Mouse (Mus musculus): ENCODE measurements around the gene Rchy1. TPM values are rescaled to one million over a fixed set of nuclear protein-coding genes. Genes with fewer than 3 reads are reported as not detected.

Rchy1 gene
- polyA plus RNA-seq, 1 experiment from 2014 or later: 76.3 TPM

DNA sequence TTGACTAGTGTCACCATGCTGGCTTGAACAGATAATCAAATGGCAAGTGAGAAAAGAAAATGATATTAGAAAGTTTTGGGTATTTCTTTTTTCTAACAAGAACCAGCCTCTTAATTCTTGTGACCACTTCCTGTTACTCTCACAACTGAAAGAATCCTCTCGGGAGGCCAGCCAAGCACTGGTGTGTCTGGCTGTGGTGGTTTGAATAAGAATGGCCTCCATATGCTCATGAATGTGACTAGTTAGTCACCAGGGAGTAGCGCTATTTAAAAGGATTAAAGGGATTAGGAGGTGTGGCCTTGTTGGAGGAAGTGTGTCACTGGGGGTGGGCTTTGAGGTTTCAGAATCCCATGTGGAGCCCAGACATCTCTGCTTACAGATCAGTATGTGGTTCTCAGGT lies 22.9 kb upstream of the Rchy1 start:
- H3K27me3 ChIP-seq: no peaks in the 10 kb centered on the region
- H3K9ac ChIP-seq (replicated peaks): no peak overlapping the region
- WGBS: 48% methylated on average over 2 of the region's 2 CpGs
- H3K9me3 ChIP-seq: no peaks in the 10 kb centered on the region
- ATAC-seq (ENCODE audit: insufficient number of reproducible peaks, insufficient read depth, low FRiP score, low TSS enrichment, low read depth): no peak
- H3K36me3 ChIP-seq: no peaks in the 10 kb centered on the region
- H3K4me3 ChIP-seq (replicated peaks): no peak overlapping the region
- no peak overlapping the region for H3K4me2 ChIP-seq
- H3K27ac ChIP-seq: no peak overlapping the region
- H3K4me1 ChIP-seq (replicated peaks): no peaks in the 10 kb centered on the region

DNA sequence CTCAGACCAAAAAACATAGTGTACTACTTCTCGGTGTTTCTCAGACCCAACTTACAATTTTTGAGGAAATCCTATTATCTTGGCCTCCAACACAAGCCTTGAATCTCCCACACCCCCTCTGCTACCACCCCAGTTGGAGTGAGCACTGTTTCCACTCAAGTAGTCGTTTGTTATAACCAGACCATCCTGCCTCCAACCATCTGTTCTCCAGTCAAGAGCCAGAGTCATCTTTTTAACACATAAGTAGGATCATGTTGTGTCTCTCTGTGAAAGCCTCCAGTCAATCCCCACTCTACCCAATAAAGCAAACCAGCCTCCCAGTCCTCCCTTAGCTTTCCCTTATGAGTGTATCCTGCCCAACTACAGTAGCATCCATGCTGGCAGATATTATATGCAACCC lies 20.6 kb upstream of the Rchy1 start:
- no peak overlapping the region for H3K27ac ChIP-seq
- H3K9me3 ChIP-seq: no peaks in the 10 kb centered on the region
- ATAC-seq (ENCODE audit: insufficient number of reproducible peaks, insufficient read depth, low FRiP score, low TSS enrichment, low read depth): no peak
- no peaks in the 10 kb centered on the region for H3K36me3 ChIP-seq
- no peak overlapping the region for H3K4me3 ChIP-seq (replicated peaks)
- H3K27me3 ChIP-seq: no peaks in the 10 kb centered on the region
- H3K9ac ChIP-seq (replicated peaks): no peak overlapping the region
- no peaks in the 10 kb centered on the region for H3K4me1 ChIP-seq (replicated peaks)
- H3K4me2 ChIP-seq: no peak overlapping the region
- 71% methylated on average over 2 of the region's 2 CpGs for WGBS

- ATAC-seq (ENCODE audit: insufficient number of reproducible peaks, insufficient read depth, low FRiP score, low TSS enrichment, low read depth): no peak
- Histone ChIP-seq H3K27me3 (no peaks in the 10 kb centered on the region), H3K4me1 (replicated peaks) (no peaks in the 10 kb centered on the region), H3K36me3 (no peaks in the 10 kb centered on the region), H3K9me3 (no peaks in the 10 kb centered on the region), H3K4me3 (replicated peaks) (no peak overlapping the region), H3K9ac (replicated peaks) (no peak overlapping the region), H3K4me2 (no peak overlapping the region), H3K27ac (no peak overlapping the region)
- WGBS: 87% methylated on average over 11 of the region's 11 CpGs
Measured at GRCm38 (mm10) chr5:91981176-91981840, 18.4 kb upstream of the Rchy1 start.

GRCm38 (mm10) chr5:91977397-91977770 lies 14.5 kb upstream of the Rchy1 start:
- H3K4me2 ChIP-seq: no peak overlapping the region
- H3K27ac ChIP-seq: no peak overlapping the region
- H3K36me3 ChIP-seq: no peaks in the 10 kb centered on the region
- no peaks in the 10 kb centered on the region for H3K27me3 ChIP-seq
- 85% methylated on average over 2 of the region's 2 CpGs for WGBS
- H3K9me3 ChIP-seq: no peaks in the 10 kb centered on the region
- H3K9ac ChIP-seq (replicated peaks): no peak overlapping the region
- H3K4me3 ChIP-seq (replicated peaks): no peak overlapping the region
- no peak for ATAC-seq (ENCODE audit: insufficient number of reproducible peaks, insufficient read depth, low FRiP score, low TSS enrichment, low read depth)
- no peaks in the 10 kb centered on the region for H3K4me1 ChIP-seq (replicated peaks)

- WGBS: 75% methylated on average over 10 of the region's 10 CpGs
- no peak for ATAC-seq (ENCODE audit: insufficient number of reproducible peaks, insufficient read depth, low FRiP score, low TSS enrichment, low read depth)
- H3K4me3 ChIP-seq (replicated peaks): no peak overlapping the region
Measured at GRCm38 (mm10) chr5:91976566-91977396, 13.9 kb upstream of the Rchy1 start.

GRCm38 (mm10) chr5:91975758-91976157 lies 12.9 kb upstream of the Rchy1 start:
- Histone ChIP-seq H3K36me3 (no peaks in the 10 kb centered on the region), H3K4me1 (replicated peaks) (no peaks in the 10 kb centered on the region), H3K27me3 (no peaks in the 10 kb centered on the region), H3K9me3 (no peaks in the 10 kb centered on the region), H3K9ac (replicated peaks) (no peak overlapping the region), H3K4me3 (replicated peaks) (no peak overlapping the region), H3K27ac (no peak overlapping the region), H3K4me2 (no peak overlapping the region)
- ATAC-seq (ENCODE audit: insufficient number of reproducible peaks, insufficient read depth, low FRiP score, low TSS enrichment, low read depth): no peak
- WGBS: 90% methylated on average over 9 of the region's 9 CpGs

More at GRCm38 (mm10) chr5:91976566-91977396, 13.9 kb upstream of the Rchy1 start:
- Histone ChIP-seq H3K4me2 (no peak overlapping the region), H3K4me1 (replicated peaks) (no peaks in the 10 kb centered on the region), H3K27me3 (no peaks in the 10 kb centered on the region), H3K27ac (no peak overlapping the region), H3K9ac (replicated peaks) (no peak overlapping the region), H3K9me3 (no peaks in the 10 kb centered on the region), H3K36me3 (no peaks in the 10 kb centered on the region)

- Histone ChIP-seq H3K36me3 (no peaks in the 10 kb centered on the region), H3K9me3 (no peaks in the 10 kb centered on the region), H3K9ac (replicated peaks) (no peak overlapping the region), H3K4me2 (no peak overlapping the region), H3K27me3 (no peaks in the 10 kb centered on the region), H3K27ac (no peak overlapping the region), H3K4me1 (replicated peaks) (no peaks in the 10 kb centered on the region), H3K4me3 (replicated peaks) (no peak overlapping the region)
- no peak for ATAC-seq (ENCODE audit: insufficient number of reproducible peaks, insufficient read depth, low FRiP score, low TSS enrichment, low read depth)
- WGBS: 88% methylated on average over 7 of the region's 7 CpGs
Measured at GRCm38 (mm10) chr5:91974002-91974401, 11.1 kb upstream of the Rchy1 start.

DNA sequence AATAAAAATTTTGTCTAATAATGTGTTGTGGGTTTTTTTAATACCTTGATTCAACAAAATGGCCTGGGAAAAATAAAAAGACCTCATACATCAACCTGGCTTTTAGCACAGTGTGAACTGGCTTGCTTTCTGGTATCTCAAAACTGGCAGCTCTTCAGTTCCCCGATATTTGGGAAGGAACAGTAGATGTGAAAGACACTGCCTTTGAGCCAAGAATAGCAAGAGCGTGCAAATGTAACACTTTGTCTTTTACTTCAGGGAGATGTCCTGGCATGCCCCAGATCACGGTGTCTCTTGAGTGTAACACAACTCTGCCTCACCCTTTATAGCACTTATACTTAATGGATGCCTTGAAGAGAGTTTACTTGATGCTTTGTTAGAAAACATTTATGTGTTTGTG lies 9.2 kb upstream of the Rchy1 start:
- WGBS: 87% methylated on average over 3 of the region's 3 CpGs
- no peak overlapping the region for H3K27ac ChIP-seq
- H3K9me3 ChIP-seq: no peaks in the 10 kb centered on the region
- ATAC-seq (ENCODE audit: insufficient number of reproducible peaks, insufficient read depth, low FRiP score, low TSS enrichment, low read depth): no peak
- no peaks in the 10 kb centered on the region for H3K36me3 ChIP-seq
- no peak overlapping the region for H3K4me2 ChIP-seq
- no peaks in the 10 kb centered on the region for H3K27me3 ChIP-seq
- H3K4me1 ChIP-seq (replicated peaks): no peaks in the 10 kb centered on the region
- H3K4me3 ChIP-seq (replicated peaks): no peak overlapping the region
- H3K9ac ChIP-seq (replicated peaks): no peak overlapping the region

DNA sequence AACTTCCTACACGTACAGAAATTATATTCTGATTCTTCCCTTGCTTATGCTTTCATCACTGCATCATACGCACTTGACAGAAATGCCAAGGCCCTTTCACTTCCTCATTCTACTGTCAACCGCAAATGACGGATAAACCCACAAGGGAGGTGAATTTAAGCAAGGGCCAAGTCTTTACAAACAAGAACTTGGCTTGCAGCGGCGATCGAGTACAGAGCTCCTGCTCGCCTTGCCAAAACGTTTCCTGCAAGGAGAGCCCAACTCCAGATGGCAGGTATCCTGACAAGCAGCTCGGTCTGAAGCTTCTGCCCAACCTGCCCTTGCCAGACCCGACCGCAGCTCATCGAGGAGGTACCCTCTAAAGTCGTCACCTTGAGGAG lies 619 bp downstream of the Rchy1 start:
- H3K9me3 ChIP-seq: no peaks in the 10 kb centered on the region
- no peak for ATAC-seq (ENCODE audit: insufficient number of reproducible peaks, insufficient read depth, low FRiP score, low TSS enrichment, low read depth)
- H3K4me1 ChIP-seq (replicated peaks): peaks cover 20% of the 10 kb centered on the region
- peak overlapping the region; percentile 63 for H3K9ac ChIP-seq (replicated peaks)
- H3K27ac ChIP-seq: peak overlapping the region; percentile 96
- peaks cover 6% of the 10 kb centered on the region for H3K36me3 ChIP-seq
- H3K27me3 ChIP-seq: no peaks in the 10 kb centered on the region
- H3K4me3 ChIP-seq (replicated peaks): peak overlapping the region; percentile 63
- WGBS: under 1% methylated on average over 14 of the region's 14 CpGs
- H3K4me2 ChIP-seq: peak overlapping the region; percentile 62

DNA sequence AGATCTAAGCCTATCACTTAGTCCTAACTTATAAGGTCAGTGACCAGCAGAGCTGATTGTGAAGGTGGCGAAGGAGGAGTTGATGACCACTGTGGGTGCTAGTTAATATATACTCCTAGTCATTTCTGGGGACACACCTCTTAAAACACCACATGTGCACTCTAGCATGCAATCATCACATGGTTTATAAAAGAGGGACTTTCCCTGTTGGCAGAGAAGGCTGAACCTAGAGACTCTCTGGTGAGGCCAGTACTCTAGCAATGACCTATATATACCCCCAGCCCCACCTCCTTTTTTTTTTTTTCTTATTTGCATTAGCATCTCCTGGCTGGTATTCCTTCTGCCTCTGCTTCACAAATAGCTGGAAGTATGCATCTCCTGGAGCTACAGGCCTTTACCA lies 1.5 kb downstream of the Rchy1 start:
- H3K9ac ChIP-seq (replicated peaks): peak overlapping the region; percentile 63; the same call in 1 of the 2 replicates
- no peak overlapping the region for H3K27ac ChIP-seq

DNA sequence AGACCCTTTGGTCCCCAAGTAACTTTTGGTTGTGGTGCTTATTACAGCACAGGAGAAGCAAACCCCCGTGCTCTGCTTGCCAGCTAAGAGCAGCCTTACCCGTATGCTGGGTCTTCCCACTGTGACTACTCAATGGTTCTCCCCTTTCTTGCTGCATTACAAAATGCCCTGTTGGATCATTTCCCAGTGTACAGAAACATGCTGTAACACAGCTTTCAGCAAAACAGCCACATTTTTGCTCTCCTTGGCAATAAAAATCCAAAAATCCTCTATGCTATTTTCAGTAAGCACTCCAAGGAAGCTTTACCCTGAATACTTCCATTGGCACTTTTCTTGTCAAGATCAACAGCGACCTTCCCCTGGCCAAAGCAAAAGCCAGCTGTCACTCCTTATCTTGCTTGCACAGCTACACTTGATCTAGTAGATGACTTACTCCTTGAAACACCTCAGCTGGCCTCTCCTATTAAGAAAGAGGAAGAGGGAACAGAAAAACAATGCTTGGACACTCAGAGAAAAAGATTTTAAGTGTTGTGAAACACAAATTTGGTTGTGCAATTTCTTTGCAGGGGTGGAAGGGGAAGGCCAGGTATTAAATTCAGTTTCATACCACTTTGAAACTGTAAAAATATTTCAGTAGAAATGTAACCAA lies 2.1 kb downstream of the Rchy1 start:
- H3K4me1 ChIP-seq (replicated peaks): peaks cover 20% of the 10 kb centered on the region
- H3K27ac ChIP-seq: no peak overlapping the region
- 87% methylated on average over 3 of the region's 3 CpGs for whole genome bisulfite sequencing
- H3K4me3 ChIP-seq (replicated peaks): no peak overlapping the region
- peaks cover 17% of the 10 kb centered on the region for H3K36me3 ChIP-seq
- H3K9me3 ChIP-seq: no peaks in the 10 kb centered on the region
- H3K27me3 ChIP-seq: no peaks in the 10 kb centered on the region
- H3K9ac ChIP-seq (replicated peaks): no peak overlapping the region
- H3K4me2 ChIP-seq: peak overlapping the region; percentile 62
- no peak for ATAC-seq (ENCODE audit: insufficient number of reproducible peaks, insufficient read depth, low FRiP score, low TSS enrichment, low read depth)

More for the DNA sequence above, 1.5 kb downstream of the Rchy1 start:
- Histone ChIP-seq H3K27me3 (no peaks in the 10 kb centered on the region), H3K4me2 (peak overlapping the region; percentile 62), H3K9me3 (no peaks in the 10 kb centered on the region), H3K36me3 (peaks cover 14% of the 10 kb centered on the region), H3K4me1 (replicated peaks) (peaks cover 20% of the 10 kb centered on the region), H3K4me3 (replicated peaks) (peak overlapping the region; percentile 63)
- ATAC-seq (ENCODE audit: insufficient number of reproducible peaks, insufficient read depth, low FRiP score, low TSS enrichment, low read depth): no peak
- WGBS: 91% methylated on average over 1 of the region's 1 CpGs

Measured in limb, embryonic 12.5 days (tissue).